Mouse (Mus musculus) lung, embryonic 15.5 days (tissue): ENCODE measurements around the gene Zswim5. TPM values are rescaled to one million over a fixed set of nuclear protein-coding genes. Genes with fewer than 3 reads are reported as not detected.
A peak's percentile ranks its signal among the peaks of the same experiment; 100 is the strongest.

Source experiments
- ATAC-seq: fragments of 200-750 bp; cut with Nextera tagmentation; 2 replicates; pipeline ENCODE4 v1.8.0; 2017; ENCODE audit warnings: moderate number of reproducible peaks, borderline replicate concordance; ENCODE audit not compliant: low FRiP score, low TSS enrichment; ENCODE audit errors: extremely low read depth
- H3K27ac ChIP-seq: fragments of 300-500 bp; sonication (generic); 2 replicates; pipeline ENCODE4 v1.5.1; 2015; ENCODE audit warnings: moderate library complexity, mild to moderate bottlenecking, inconsistent platforms
- H3K27me3 ChIP-seq: fragments of 300-500 bp; sonication (generic); 2 replicates; pipeline ENCODE4 v1.6.1; 2015; ENCODE audit warnings: inconsistent platforms
- H3K36me3 ChIP-seq: fragments of 300-500 bp; sonication (generic); 2 replicates; pipeline ENCODE4 v1.6.1; 2015; ENCODE audit warnings: inconsistent platforms
- H3K4me1 ChIP-seq: fragments of 300-500 bp; sonication (generic); 2 replicates; pipeline ENCODE4 v1.6.1; 2015; ENCODE audit warnings: inconsistent platforms
- H3K4me2 ChIP-seq: fragments of 300-500 bp; sonication (generic); 2 replicates; pipeline ENCODE4 v1.6.1; 2015; ENCODE audit warnings: inconsistent platforms, mild to moderate bottlenecking, moderate library complexity
- H3K4me3 ChIP-seq: fragments of 300-500 bp; sonication (generic); 2 replicates; pipeline ENCODE4 v1.5.1; 2015; ENCODE audit warnings: mild to moderate bottlenecking, inconsistent platforms
- H3K9ac ChIP-seq: fragments of 300-500 bp; sonication (generic); 2 replicates; pipeline ENCODE4 v1.6.1; 2015; ENCODE audit warnings: inconsistent platforms
- H3K9me3 ChIP-seq: fragments of 300-500 bp; sonication (generic); 2 replicates; pipeline ENCODE4 v1.6.1; 2016; ENCODE audit warnings: inconsistent platforms
- WGBS: fragments of 180-500 bp; shearing (Covaris S2); methylation state at CpG from one replicate; pipeline ENCODE4 v1.1.7; 2015; 5-methylcytosine and 5-hydroxymethylcytosine counted together
- polyA plus RNA-seq: library from polyadenylated mRNA; unstranded; fragments of >200 nt; fragmentation: Nextera tagmentation; extraction: Ambion mirVana; gene quantifications from 2 replicates; pipeline ENCODE4 v1.2.1, GENCODE M21; 2015

The Zswim5 gene
- polyA plus RNA-seq, 1 experiment from 2014 or later = 0.56 TPM

- H3K27me3 ChIP-seq = no peaks in the 10 kb centered on the region
- no peak overlapping the region for H3K9ac ChIP-seq
- no peaks in the 10 kb centered on the region for H3K36me3 ChIP-seq
- H3K27ac ChIP-seq = no peak overlapping the region
- no peaks in the 10 kb centered on the region for H3K4me1 ChIP-seq
- no peaks in the 10 kb centered on the region for H3K9me3 ChIP-seq
- 54% methylated on average over 8 of the region's 8 CpGs for WGBS
- no peak for ATAC-seq
- no peak overlapping the region for H3K4me2 ChIP-seq
- H3K4me3 ChIP-seq = no peak overlapping the region
Observed at GRCm38 (mm10) chr4:116862023-116862422, 15.2 kb upstream of the Zswim5 start.

GRCm38 (mm10) chr4:116869898-116870297, 7.3 kb upstream of the Zswim5 start:
- ATAC-seq = no peak
- Histone ChIP-seq H3K4me3 (no peak overlapping the region), H3K4me1 (no peaks in the 10 kb centered on the region), H3K27ac (no peak overlapping the region), H3K9me3 (no peaks in the 10 kb centered on the region), H3K27me3 (peaks cover 6% of the 10 kb centered on the region; the same call in 1 of the 2 replicates), H3K9ac (no peak overlapping the region), H3K36me3 (no peaks in the 10 kb centered on the region), H3K4me2 (no peak overlapping the region)
- 61% methylated on average over 3 of the region's 3 CpGs for WGBS

DNA sequence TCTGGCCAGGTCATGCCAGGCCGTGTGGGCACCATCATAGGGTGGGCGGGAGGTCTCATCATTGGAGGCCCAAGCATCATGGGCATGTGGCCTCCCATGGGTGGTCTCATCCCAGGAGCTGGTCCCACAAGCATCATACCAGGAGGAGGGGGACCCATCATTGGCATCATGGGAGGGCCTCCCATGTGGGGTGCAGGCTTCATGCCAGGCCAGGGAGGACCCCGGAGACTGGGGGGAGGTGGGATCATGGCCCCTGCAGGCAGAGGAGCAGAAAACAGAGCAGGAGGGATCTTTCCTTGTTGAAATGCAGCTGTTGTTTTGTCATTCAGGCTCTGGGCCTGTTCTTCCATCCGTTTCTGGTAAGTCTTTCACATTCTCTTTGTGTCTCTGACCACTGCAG, 2.6 kb upstream of the Zswim5 start:
- H3K4me1 ChIP-seq = peaks cover 8% of the 10 kb centered on the region; the same call in 1 of the 2 replicates
- H3K36me3 ChIP-seq = no peaks in the 10 kb centered on the region
- H3K27me3 ChIP-seq = peaks cover 34% of the 10 kb centered on the region
- no peak overlapping the region for H3K27ac ChIP-seq
- WGBS = 78% methylated on average over 4 of the region's 4 CpGs
- ATAC-seq = no peak
- no peak overlapping the region for H3K4me2 ChIP-seq
- no peak overlapping the region for H3K4me3 ChIP-seq
- H3K9me3 ChIP-seq = no peaks in the 10 kb centered on the region
- H3K9ac ChIP-seq = no peak overlapping the region

DNA sequence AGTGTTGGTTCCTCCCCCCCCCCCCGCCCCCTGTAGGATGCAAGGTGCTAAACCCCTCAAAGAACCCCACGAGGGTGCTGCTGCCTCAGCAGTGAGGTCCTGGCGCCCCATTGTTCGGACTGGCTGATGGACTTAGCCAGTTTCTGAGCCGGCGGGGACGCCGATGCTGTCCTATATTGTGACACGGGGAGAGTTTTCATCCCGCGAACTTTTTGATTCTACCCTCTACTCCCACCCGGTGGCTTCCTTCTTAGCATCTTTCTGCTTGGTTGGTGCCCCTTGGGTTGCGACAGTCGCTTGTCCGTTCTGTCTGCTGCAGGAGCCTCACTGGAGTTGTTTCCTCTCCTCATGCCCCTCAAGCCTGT, 564 bp upstream of the Zswim5 start:
- H3K36me3 ChIP-seq = no peaks in the 10 kb centered on the region
- peaks cover 8% of the 10 kb centered on the region; the same call in 1 of the 2 replicates for H3K4me1 ChIP-seq
- peak; percentile 23; the same call in 1 of the 2 replicates for ATAC-seq
- peaks cover 36% of the 10 kb centered on the region for H3K27me3 ChIP-seq
- H3K4me2 ChIP-seq = peak overlapping the region; percentile 98
- WGBS = 2% methylated on average over 15 of the region's 15 CpGs
- peak overlapping the region; percentile 87 for H3K4me3 ChIP-seq
- no peaks in the 10 kb centered on the region for H3K9me3 ChIP-seq
- peak overlapping the region; percentile 87; the same call in 1 of the 2 replicates for H3K27ac ChIP-seq
- peak overlapping the region; percentile 59 for H3K9ac ChIP-seq

GRCm38 (mm10) chr4:116877729-116878321, 649 bp downstream of the Zswim5 start:
- H3K4me1 ChIP-seq = peaks cover 8% of the 10 kb centered on the region; the same call in 1 of the 2 replicates
- H3K9ac ChIP-seq = peak overlapping the region; percentile 59
- H3K27ac ChIP-seq = peak overlapping the region; percentile 87
- WGBS = under 1% methylated on average over 44 of the region's 57 CpGs
- peaks cover 36% of the 10 kb centered on the region for H3K27me3 ChIP-seq
- H3K9me3 ChIP-seq = no peaks in the 10 kb centered on the region
- H3K36me3 ChIP-seq = no peaks in the 10 kb centered on the region
- peak overlapping the region; percentile 87 for H3K4me3 ChIP-seq
- H3K4me2 ChIP-seq = peak overlapping the region; percentile 98
- ATAC-seq = peak; percentile 53; the same call in 1 of the 2 replicates

DNA sequence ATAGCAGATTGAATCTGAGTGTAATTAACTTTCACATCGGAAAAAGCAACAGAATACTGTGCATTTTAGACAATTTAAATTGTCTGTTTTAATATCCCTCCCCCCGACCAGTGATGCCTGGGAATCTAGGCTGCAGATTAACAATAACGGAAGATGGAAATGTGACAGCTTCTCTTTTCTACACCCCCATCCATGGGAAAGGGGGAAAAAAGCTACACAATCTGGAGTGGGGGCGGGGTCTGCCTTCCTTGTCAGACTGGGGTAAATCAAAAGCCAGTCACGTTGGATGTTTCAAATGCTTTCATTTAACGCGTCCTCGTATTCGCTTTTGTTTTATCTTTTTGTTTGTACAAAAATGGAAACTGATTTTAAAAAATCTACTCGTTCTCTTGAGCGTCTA, 1.3 kb downstream of the Zswim5 start:
- H3K4me1 ChIP-seq = peaks cover 8% of the 10 kb centered on the region; the same call in 1 of the 2 replicates
- H3K9me3 ChIP-seq = no peaks in the 10 kb centered on the region
- peak overlapping the region; percentile 98 for H3K4me2 ChIP-seq
- no peak overlapping the region for H3K27ac ChIP-seq
- no peaks in the 10 kb centered on the region for H3K36me3 ChIP-seq
- ATAC-seq = no peak
- peaks cover 36% of the 10 kb centered on the region for H3K27me3 ChIP-seq
- no peak overlapping the region for H3K9ac ChIP-seq
- WGBS = 5% methylated on average over 11 of the region's 11 CpGs
- H3K4me3 ChIP-seq = peak overlapping the region; percentile 87

DNA sequence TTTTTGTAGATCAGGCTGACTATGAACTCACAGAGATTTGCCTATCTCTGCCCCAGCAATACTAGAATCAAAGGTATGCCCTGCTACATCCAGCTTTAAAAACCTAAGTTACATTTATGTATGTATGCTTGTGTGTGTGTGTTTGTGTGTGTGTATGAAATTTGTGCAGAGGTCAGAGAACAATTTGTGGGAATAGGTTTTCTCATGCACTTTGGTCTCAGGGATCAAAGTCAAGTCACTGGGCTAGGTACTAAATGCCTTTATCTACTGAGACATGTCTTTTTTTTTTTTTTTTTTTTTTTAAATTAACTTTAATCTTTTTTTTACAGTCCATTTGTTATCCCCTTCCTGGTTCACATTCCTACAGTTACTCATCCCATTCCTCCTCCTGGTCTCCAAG, 5.5 kb downstream of the Zswim5 start:
- Histone ChIP-seq H3K27me3 (peaks cover 13% of the 10 kb centered on the region), H3K4me1 (peaks cover 3% of the 10 kb centered on the region; the same call in 1 of the 2 replicates), H3K4me2 (no peak overlapping the region), H3K36me3 (no peaks in the 10 kb centered on the region), H3K9ac (no peak overlapping the region), H3K4me3 (no peak overlapping the region), H3K9me3 (no peaks in the 10 kb centered on the region), H3K27ac (no peak overlapping the region)
- no peak for ATAC-seq

- Histone ChIP-seq H3K4me2 (peak overlapping the region; percentile 12; the same call in 1 of the 2 replicates), H3K9me3 (no peaks in the 10 kb centered on the region), H3K36me3 (no peaks in the 10 kb centered on the region), H3K9ac (no peak overlapping the region), H3K4me1 (no peaks in the 10 kb centered on the region; the same call in 1 of the 2 replicates), H3K27me3 (no peaks in the 10 kb centered on the region), H3K27ac (no peak overlapping the region), H3K4me3 (no peak overlapping the region)
- WGBS = 32% methylated on average over 4 of the region's 4 CpGs
- no peak for ATAC-seq
Observed at GRCm38 (mm10) chr4:116894200-116895080, 17.3 kb downstream of the Zswim5 start.

DNA sequence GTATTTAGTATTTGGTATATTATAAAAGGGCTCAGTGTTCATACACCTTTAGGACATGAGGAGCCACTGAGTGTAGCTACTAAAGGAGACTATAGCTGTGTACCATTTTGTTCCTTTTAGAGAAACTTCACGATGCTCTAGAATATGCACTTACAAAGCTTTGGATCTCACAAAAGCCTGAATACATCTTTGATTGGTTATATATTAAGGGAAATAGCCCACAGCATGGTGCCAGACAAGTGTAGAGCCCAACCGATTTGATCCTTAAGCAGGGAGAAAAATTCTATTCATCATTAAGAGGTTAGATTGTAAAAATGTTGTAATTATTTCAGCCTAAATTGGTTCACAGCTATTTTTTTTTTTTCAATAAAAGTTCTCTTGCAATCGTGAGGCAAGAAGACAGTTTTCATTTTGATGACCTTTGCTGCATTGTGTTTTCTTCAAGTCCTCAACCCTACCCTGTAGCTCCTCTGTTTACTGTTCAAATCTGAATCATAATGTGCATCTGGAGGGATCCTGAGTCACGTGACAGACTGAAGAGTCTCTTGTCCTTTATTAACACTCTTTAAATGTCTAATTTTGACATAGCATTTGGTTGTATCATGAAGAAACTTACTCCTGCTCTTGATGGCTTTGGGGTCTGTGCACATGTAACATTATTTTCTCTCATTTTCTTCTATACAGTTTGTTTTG, 33.5 kb downstream of the Zswim5 start:
- Histone ChIP-seq H3K4me3 (no peak overlapping the region), H3K9ac (no peak overlapping the region), H3K9me3 (no peaks in the 10 kb centered on the region), H3K27ac (no peak overlapping the region), H3K36me3 (no peaks in the 10 kb centered on the region), H3K27me3 (no peaks in the 10 kb centered on the region), H3K4me1 (no peaks in the 10 kb centered on the region), H3K4me2 (no peak overlapping the region)
- ATAC-seq = no peak
- 59% methylated on average over 4 of the region's 4 CpGs for WGBS

DNA sequence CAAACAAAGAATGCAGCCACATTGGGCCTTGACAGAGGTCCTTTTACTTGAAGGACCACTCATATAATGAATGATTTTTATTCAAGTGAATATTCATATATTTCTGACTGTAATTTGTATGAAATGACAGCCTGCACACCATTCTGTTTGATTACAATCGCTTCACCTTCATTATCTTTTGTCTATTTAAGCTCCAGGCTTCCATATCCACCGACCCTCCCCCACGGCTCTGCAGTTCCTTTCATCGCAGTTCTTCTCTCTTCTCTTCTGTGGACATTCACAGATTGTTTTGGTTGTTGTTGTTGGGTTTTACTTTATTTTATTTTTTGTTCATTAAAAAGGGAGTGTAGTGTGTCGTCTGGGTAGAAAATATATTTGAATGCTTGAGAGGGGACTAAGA, 34.0 kb downstream of the Zswim5 start:
- no peaks in the 10 kb centered on the region for H3K9me3 ChIP-seq
- H3K9ac ChIP-seq = no peak overlapping the region
- H3K36me3 ChIP-seq = no peaks in the 10 kb centered on the region
- no peak overlapping the region for H3K4me2 ChIP-seq
- H3K27me3 ChIP-seq = no peaks in the 10 kb centered on the region
- no peak for ATAC-seq
- H3K27ac ChIP-seq = no peak overlapping the region
- no peak overlapping the region for H3K4me3 ChIP-seq
- whole genome bisulfite sequencing = 61% methylated on average over 5 of the region's 5 CpGs
- H3K4me1 ChIP-seq = no peaks in the 10 kb centered on the region

DNA sequence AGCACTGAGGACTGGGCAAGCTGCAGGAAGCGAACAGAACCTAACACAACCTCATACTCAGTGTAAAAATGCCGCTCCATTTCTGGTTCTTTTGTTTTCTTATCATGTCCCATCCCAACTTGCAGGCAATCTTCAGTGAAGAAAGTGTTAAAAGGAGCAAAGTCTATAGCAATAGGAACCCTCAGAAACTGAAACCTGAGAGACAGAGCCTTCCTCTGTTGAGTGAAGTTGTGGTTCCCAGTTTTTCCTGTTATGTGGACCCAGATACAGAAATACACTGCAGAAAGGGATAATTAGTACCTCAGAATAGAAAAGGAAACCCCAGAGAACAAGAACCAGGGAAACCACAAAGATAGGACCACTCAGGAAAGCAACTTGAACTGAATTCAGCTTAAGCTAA, 36.1 kb downstream of the Zswim5 start:
- Histone ChIP-seq H3K36me3 (no peaks in the 10 kb centered on the region), H3K9me3 (no peaks in the 10 kb centered on the region), H3K27ac (no peak overlapping the region), H3K4me2 (no peak overlapping the region), H3K4me1 (no peaks in the 10 kb centered on the region), H3K27me3 (no peaks in the 10 kb centered on the region), H3K9ac (no peak overlapping the region), H3K4me3 (no peak overlapping the region)
- 82% methylated on average over 2 of the region's 2 CpGs for WGBS
- no peak for ATAC-seq
